Mouse (Mus musculus) stomach, postnatal 0 days (tissue): ENCODE results near the gene Foxp1. TPM values are rescaled to one million over a fixed set of nuclear protein-coding genes. Genes with fewer than 3 reads are reported as not detected.

Experiments
- ATAC-seq: fragments of 200-750 bp; cut with Nextera tagmentation; 2 replicates; pipeline ENCODE4 v1.8.0; 2017; ENCODE audit not compliant: low FRiP score, low TSS enrichment
- DNase-seq: peaks from one replicate; pipeline ENCODE4 v3.0.0-alpha.2; 2016; ENCODE audit warnings: low spot score
- H3K27ac ChIP-seq: fragments of 300-500 bp; sonication (generic); replicated peaks from 2 replicates; pipeline ENCODE4 v1.5.1; 2014; ENCODE audit warnings: mild to moderate bottlenecking, control low read depth
- H3K27me3 ChIP-seq: fragments of 300-500 bp; sonication (generic); 2 replicates; pipeline ENCODE4 v1.6.1; 2014; ENCODE audit warnings: low read length; ENCODE audit not compliant: control insufficient read depth, insufficient read depth
- H3K36me3 ChIP-seq: fragments of 300-500 bp; sonication (generic); 2 replicates; pipeline ENCODE4 v1.6.1; 2014; ENCODE audit warnings: low read length, mixed read lengths; ENCODE audit not compliant: control insufficient read depth, insufficient read depth
- H3K4me1 ChIP-seq: fragments of 300-500 bp; sonication (generic); replicated peaks from 2 replicates; pipeline ENCODE4 v1.6.1; 2014; ENCODE audit warnings: antibody characterized with exemption; ENCODE audit not compliant: control insufficient read depth, insufficient read depth
- H3K4me2 ChIP-seq: fragments of 300-500 bp; sonication (generic); replicated peaks from 2 replicates; pipeline ENCODE4 v1.6.1; 2014; ENCODE audit warnings: low read depth, mild to moderate bottlenecking, control low read depth, moderate library complexity
- H3K4me3 ChIP-seq: fragments of 300-500 bp; sonication (generic); 2 replicates; pipeline ENCODE4 v1.5.1; 2014; ENCODE audit warnings: low read depth, low read length, control low read depth
- H3K9ac ChIP-seq: fragments of 300-500 bp; sonication (generic); 2 replicates; pipeline ENCODE4 v1.6.1; 2014; ENCODE audit warnings: mild to moderate bottlenecking, low read length, control low read depth, mixed read lengths
- H3K9me3 ChIP-seq: fragments of 300-500 bp; sonication (generic); 2 replicates; pipeline ENCODE4 v1.6.1; 2016; ENCODE audit warnings: low read length; ENCODE audit not compliant: control insufficient read depth
- CTCF ChIP-seq: IDR thresholded peaks from 2 replicates; pipeline ENCODE4 v1.5.1; 2016; ENCODE audit warnings: antibody characterized with exemption, low read depth, mild to moderate bottlenecking, moderate library complexity
- EP300 ChIP-seq: optimal IDR thresholded peaks from 2 replicates; pipeline ENCODE3; 2016; ENCODE audit warnings: antibody characterized with exemption
- WGBS: fragments of 180-500 bp; shearing (Covaris S2); extraction: QIAGEN DNeasy Blood & Tissue Kit; methylation state at CpG from one replicate; pipeline ENCODE4 v1.1.7; 2014; 5-methylcytosine and 5-hydroxymethylcytosine counted together
- polyA plus RNA-seq: library from polyadenylated mRNA; unstranded; fragments of >200 nt; fragmentation: Nextera tagmentation; extraction: Ambion mirVana; gene quantifications from 2 replicates; pipeline ENCODE4 v1.2.1, GENCODE M21; 2015

Gene Foxp1
- polyA plus RNA-seq, 1 experiment from 2014 or later = 68.9 TPM

DNA sequence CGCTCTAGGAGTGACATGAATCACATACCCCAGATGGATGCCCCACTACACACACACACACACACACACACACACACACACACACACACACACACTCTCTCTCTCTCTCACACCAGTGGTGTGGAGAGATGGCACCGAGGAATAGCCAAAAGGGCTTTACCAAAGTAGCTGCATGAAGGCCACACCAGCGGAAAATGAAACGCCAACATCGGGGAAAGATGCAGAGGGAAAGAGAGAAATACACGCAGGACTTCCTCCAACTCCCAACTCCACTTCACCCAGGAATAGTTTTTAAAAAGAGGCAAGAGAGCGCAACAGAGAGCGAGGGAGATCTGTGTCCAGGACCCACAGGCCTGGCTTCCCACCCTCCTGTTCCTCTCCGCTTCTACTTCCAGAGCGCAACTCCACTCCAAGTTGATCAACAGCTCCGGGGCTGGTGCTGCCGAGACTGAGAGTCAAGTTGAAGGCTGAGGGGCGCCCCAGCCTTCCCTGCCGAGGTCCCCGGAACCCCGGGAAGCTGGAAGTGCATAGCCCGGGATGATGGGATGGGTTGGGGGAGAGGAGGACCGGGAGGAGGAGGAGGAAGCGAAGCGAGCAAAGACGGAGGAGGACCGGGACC, 494.9 kb downstream of the Foxp1 start:
- Histone ChIP-seq H3K9ac (peak overlapping the region; percentile 91), H3K36me3 (no peaks in the 10 kb centered on the region), H3K4me2 (peak overlapping the region; percentile 94), H3K4me3 (peak overlapping the region; percentile 83), H3K4me1 (peaks cover 8% of the 10 kb centered on the region; the same call in 1 of the 2 replicates), H3K27me3 (no peaks in the 10 kb centered on the region), H3K27ac (peak overlapping the region; percentile 94), H3K9me3 (no peaks in the 10 kb centered on the region)
- 2% methylated on average over 17 of the region's 22 CpGs for WGBS
- peak; percentile 27 for DNase-seq
- TF ChIP-seq EP300 = no peak
- no peak for TF ChIP-seq CTCF
- ATAC-seq = no peak; the same call in 1 of the 2 replicates

- WGBS = 12% methylated on average over 19 of the region's 19 CpGs
- ATAC-seq = no peak
These were observed 495.6 kb downstream of the Foxp1 start for GRCm38 (mm10) chr6:99026635-99027541.

GRCm38 (mm10) chr6:99026040-99026439, 496.5 kb downstream of the Foxp1 start:
- DNase-seq (no peak), ATAC-seq (no peak)
- H3K27ac ChIP-seq = 0 out of 2 replicates have a peak overlapping the region, but pooled peaks have one; percentile 46
- H3K9me3 ChIP-seq = no peaks in the 10 kb centered on the region
- WGBS = 22% methylated on average over 3 of the region's 3 CpGs
- no peaks in the 10 kb centered on the region for H3K27me3 ChIP-seq
- H3K4me1 ChIP-seq = peaks cover 8% of the 10 kb centered on the region; the same call in 1 of the 2 replicates
- no peak for TF ChIP-seq EP300
- no peaks in the 10 kb centered on the region for H3K36me3 ChIP-seq
- H3K9ac ChIP-seq = peak overlapping the region; percentile 14; the same call in 1 of the 2 replicates
- H3K4me2 ChIP-seq = peak overlapping the region; percentile 54
- H3K4me3 ChIP-seq = peak overlapping the region; percentile 32

More at GRCm38 (mm10) chr6:99026635-99027541, 495.6 kb downstream of the Foxp1 start:
- Histone ChIP-seq H3K27me3 (no peaks in the 10 kb centered on the region), H3K4me1 (peaks cover 8% of the 10 kb centered on the region; the same call in 1 of the 2 replicates), H3K27ac (peak overlapping the region; percentile 94), H3K4me3 (peak overlapping the region; percentile 83), H3K9ac (peak overlapping the region; percentile 91), H3K9me3 (no peaks in the 10 kb centered on the region), H3K4me2 (peak overlapping the region; percentile 94), H3K36me3 (no peaks in the 10 kb centered on the region)
- TF ChIP-seq CTCF (no peak), EP300 (no peak)
- peak; percentile 27 for DNase-seq

- peak overlapping the region; percentile 45 for H3K27ac ChIP-seq
- H3K9ac ChIP-seq = peak overlapping the region; percentile 1; the same call in 1 of the 2 replicates
- WGBS = 32% methylated on average over 9 of the region's 9 CpGs
These were observed 497.9 kb downstream of the Foxp1 start for GRCm38 (mm10) chr6:99024588-99024987.

GRCm38 (mm10) chr6:99020570-99021444, 501.7 kb downstream of the Foxp1 start:
- DNase-seq (no peak), ATAC-seq (0 out of 2 replicates have a peak, but pooled peaks have one; percentile 45)
- H3K27ac ChIP-seq = peak overlapping the region; percentile 67
- 29% methylated on average over 12 of the region's 12 CpGs for WGBS
- H3K4me3 ChIP-seq = no peak overlapping the region
- peaks cover 12% of the 10 kb centered on the region for H3K4me1 ChIP-seq
- no peaks in the 10 kb centered on the region for H3K9me3 ChIP-seq
- 0 out of 2 replicates have a peak overlapping the region, but pooled peaks have one; percentile 14 for H3K4me2 ChIP-seq
- H3K27me3 ChIP-seq = no peaks in the 10 kb centered on the region
- H3K9ac ChIP-seq = no peak overlapping the region; the same call in 1 of the 2 replicates
- peaks cover 5% of the 10 kb centered on the region for H3K36me3 ChIP-seq
- TF ChIP-seq CTCF (no peak), EP300 (no peak)

More at GRCm38 (mm10) chr6:99024588-99024987, 497.9 kb downstream of the Foxp1 start:
- Histone ChIP-seq H3K27me3 (no peaks in the 10 kb centered on the region), H3K4me1 (peaks cover 11% of the 10 kb centered on the region), H3K36me3 (no peaks in the 10 kb centered on the region), H3K4me2 (peak overlapping the region; percentile 54), H3K9me3 (no peaks in the 10 kb centered on the region), H3K4me3 (no peak overlapping the region)
- ATAC-seq = no peak
- DNase-seq = no peak
- no peak for TF ChIP-seq EP300
- TF ChIP-seq CTCF = no peak
